Mouse (Mus musculus) heart, postnatal 36 days (tissue): ENCODE measurements around the gene Gm5773. TPM values are rescaled to one million over a fixed set of nuclear protein-coding genes. Genes with fewer than 3 reads are reported as not detected.
"Not testable (repeated sequence)": the region's sequence is repeated elsewhere in the genome, so short reads cannot be mapped to it uniquely, and the experiment has no call there.

Experiments used
- DNase-seq, 2 experiments: peaks; one replicate each; pipeline ENCODE4 v3.0.0; 2021 to 2022
- intact Hi-C: fragments of 180-260 bp; cut with DNase I; formaldehyde crosslinking; loops from one replicate; pipeline ENCODE4 v1.15.1; 2025
- total RNA-seq, 2 experiments: library from RNA; stranded (reverse); gene quantifications; 2 replicates each; pipeline ENCODE4 v1.2.3; 2021

Gene Gm5773
- total RNA-seq = not detected

DNA sequence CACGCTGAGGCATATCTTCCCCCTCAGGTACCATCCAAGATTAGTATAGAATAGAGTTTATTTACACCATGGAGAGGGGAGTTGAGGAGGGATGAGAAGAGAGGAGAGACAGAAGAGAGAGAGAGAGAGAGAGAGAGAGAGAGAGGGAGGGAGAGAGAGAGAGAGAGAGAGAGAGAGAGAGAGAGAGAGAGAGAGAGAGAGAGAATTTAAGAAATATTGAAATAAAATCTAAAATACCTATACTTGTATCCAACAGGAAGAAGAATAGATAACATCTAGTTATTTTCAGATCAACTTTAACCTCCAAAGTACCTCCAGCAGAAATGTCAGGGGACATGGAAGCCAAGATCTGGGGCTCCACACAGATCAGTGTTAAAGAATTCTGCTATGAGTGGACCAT lies at the start of gene Gm5773:
Gm5773 (plus strand) TSS at position 301 of the 400 bp plus-strand sequence.
- DNase-seq, intact Hi-C loops: not testable (repeated sequence)

DNA sequence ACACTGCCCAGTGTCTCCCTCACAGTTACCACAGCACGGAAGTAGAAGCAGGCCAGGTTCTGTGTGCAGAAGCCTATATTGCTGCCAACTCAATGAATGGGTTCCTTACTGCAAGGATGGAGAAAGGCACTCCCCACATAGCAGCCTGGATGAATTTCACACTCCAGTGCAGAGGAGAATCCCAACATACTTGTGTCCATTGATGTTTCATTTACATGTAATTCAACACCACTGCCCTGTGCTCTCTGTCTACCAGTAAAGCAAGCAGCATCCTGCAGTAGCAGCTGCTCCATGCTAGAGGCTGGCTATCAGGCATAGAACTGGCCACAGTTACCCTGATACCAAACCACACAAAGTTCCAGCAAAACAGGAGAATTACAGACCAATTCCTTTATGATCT lies 27.3 kb upstream of the Gm5773 start:
- intact Hi-C loops, DNase-seq: not testable (repeated sequence)

DNA sequence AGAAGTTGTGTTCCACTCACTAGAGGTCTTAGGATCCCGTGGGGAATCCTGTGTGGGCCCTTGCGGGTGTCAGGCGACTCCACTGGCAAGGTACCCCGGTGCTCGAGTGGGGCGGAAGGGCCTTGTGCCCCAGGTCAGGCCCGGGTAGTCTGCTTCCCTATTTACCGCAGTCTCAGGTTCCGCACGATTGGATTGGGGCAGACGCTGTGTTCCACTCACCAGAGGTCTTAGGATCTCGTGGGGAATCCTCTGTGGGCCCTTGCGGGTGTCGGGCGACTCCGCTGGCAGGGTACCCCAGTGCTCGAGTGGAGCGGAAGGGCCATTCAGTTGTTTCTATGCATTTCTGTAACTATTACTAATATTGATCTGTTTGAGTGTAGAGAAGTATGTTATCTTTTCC lies 18.8 kb upstream of the Gm5773 start:
- intact Hi-C loops, DNase-seq: not testable (repeated sequence)

DNA sequence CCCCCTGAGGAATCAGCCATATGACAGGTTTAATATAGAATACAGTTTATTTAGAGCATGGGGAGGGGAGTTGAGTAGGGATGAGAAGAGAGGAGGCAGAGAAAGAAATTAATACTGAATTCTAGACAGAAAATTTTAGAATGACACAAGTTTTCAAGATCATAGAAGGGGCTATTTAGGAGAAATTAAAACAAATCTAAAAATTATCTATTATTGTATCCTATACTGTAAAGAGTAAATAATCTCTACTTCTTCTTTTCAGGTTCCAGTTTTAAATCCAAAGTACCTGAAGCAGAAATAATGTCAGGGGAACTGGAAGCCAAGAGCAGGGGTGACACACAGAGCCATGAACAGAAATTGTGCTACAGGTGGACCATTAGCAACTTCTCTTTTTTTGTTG lies 23.3 kb downstream of the Gm5773 start, which contains the start of gene Tdpoz4:
Tdpoz4 (plus strand) TSS at position 301 of the 400 bp plus-strand sequence.
- intact Hi-C loops, DNase-seq: not testable (repeated sequence)

DNA sequence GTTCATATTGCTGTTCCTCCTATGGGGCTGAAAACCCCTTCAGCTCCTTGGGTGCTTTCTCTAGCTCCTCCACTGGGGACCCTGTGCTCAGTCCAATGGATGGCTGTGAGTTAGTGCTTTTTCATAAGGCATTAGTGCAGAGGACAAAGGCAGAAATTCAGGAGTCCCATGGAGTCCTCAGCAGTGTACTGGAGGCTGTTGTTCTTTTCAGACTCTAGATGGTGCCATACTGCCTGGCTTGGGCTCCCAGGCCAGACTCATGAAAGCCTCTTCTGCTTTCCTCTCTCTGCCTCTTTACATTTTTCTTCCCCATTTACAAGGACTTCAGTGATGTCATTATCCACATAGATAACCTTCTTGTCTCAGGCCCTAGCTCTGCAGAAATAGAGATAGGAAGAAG lies 40.5 kb downstream of the Gm5773 start:
- DNase-seq = not testable (repeated sequence)

More for the DNA sequence above, 40.5 kb downstream of the Gm5773 start:
- intact Hi-C loops = loop anchor here (5.0 kb wide), 1 partner anchor 201 kb away; no protein-coding TSS in a partner anchor

Other genes with a start within 250 kb of the Gm5773 start
- gene S100a10, start 217.9 kb upstream of the Gm5773 start, total RNA-seq = 100 to 1,000 TPM in 1 of 2 experiments, 10 to 100 TPM in 1; 87.6 to 103 TPM
- gene Tdpoz2, start 120.3 kb upstream of the Gm5773 start, total RNA-seq = not detected
- gene Tdpoz1, start 96.7 kb upstream of the Gm5773 start, total RNA-seq = not detected
- gene Gm37596, start 79.9 kb upstream of the Gm5773 start, total RNA-seq = not detected
- gene Tdpoz4, start 23.4 kb downstream of the Gm5773 start, total RNA-seq = not detected
- gene Tdpoz3, start 53.0 kb downstream of the Gm5773 start, total RNA-seq = not detected
- gene Gm9117, start 170.5 kb downstream of the Gm5773 start, total RNA-seq = not detected
- gene Tdpoz5, start 188.3 kb downstream of the Gm5773 start, total RNA-seq = not detected